Mouse (Mus musculus) limb, embryonic 15.5 days (tissue): ENCODE data around the gene Igsf21. TPM values are rescaled to one million over a fixed set of nuclear protein-coding genes. Genes with fewer than 3 reads are reported as not detected.

Experiments
- ATAC-seq: fragments of 200-750 bp; cut with Nextera tagmentation; 2 replicates; pipeline ENCODE4 v1.8.0; 2017; ENCODE audit warnings: low read depth, moderate TSS enrichment; ENCODE audit not compliant: insufficient number of reproducible peaks, low FRiP score, low TSS enrichment
- H3K27ac ChIP-seq: fragments of 300-500 bp; sonication (generic); 2 replicates; pipeline ENCODE4 v1.5.1; 2015; ENCODE audit warnings: moderate library complexity, mild to moderate bottlenecking, inconsistent platforms
- H3K27me3 ChIP-seq: fragments of 300-500 bp; sonication (generic); 2 replicates; pipeline ENCODE4 v1.6.1; 2015; ENCODE audit warnings: inconsistent platforms
- H3K36me3 ChIP-seq: fragments of 300-500 bp; sonication (generic); 2 replicates; pipeline ENCODE4 v1.6.1; 2015; ENCODE audit warnings: inconsistent platforms
- H3K4me1 ChIP-seq: fragments of 300-500 bp; sonication (generic); 2 replicates; pipeline ENCODE4 v1.6.1; 2015; ENCODE audit warnings: inconsistent platforms
- H3K4me2 ChIP-seq: fragments of 300-500 bp; sonication (generic); 2 replicates; pipeline ENCODE4 v1.6.1; 2015; ENCODE audit warnings: mild to moderate bottlenecking, inconsistent platforms
- H3K4me3 ChIP-seq: fragments of 300-500 bp; sonication (generic); 2 replicates; pipeline ENCODE4 v1.5.1; 2015; ENCODE audit warnings: mild to moderate bottlenecking, inconsistent platforms
- H3K9ac ChIP-seq: fragments of 300-500 bp; sonication (generic); 2 replicates; pipeline ENCODE4 v1.6.1; 2015; ENCODE audit warnings: inconsistent platforms
- H3K9me3 ChIP-seq: fragments of 300-500 bp; sonication (generic); 2 replicates; pipeline ENCODE4 v1.6.1; 2016; ENCODE audit warnings: inconsistent platforms
- WGBS: fragments of 180-500 bp; shearing (Covaris S2); methylation state at CpG from one replicate; pipeline ENCODE4 v1.1.7; 2015; 5-methylcytosine and 5-hydroxymethylcytosine counted together
- polyA plus RNA-seq: library from polyadenylated mRNA; unstranded; fragments of >200 nt; fragmentation: Nextera tagmentation; extraction: Ambion mirVana; gene quantifications from 2 replicates; pipeline ENCODE4 v1.2.1, GENCODE M21; 2015

Gene Igsf21
- polyA plus RNA-seq, 1 experiment from 2014 or later: 0.73 TPM

- no peak for ATAC-seq
- no peak overlapping the region for H3K4me3 ChIP-seq
- H3K9me3 ChIP-seq: no peaks in the 10 kb centered on the region
- H3K27ac ChIP-seq: no peak overlapping the region
- H3K9ac ChIP-seq: no peak overlapping the region
- peaks cover 64% of the 10 kb centered on the region for H3K27me3 ChIP-seq
- no peaks in the 10 kb centered on the region for H3K36me3 ChIP-seq
- whole genome bisulfite sequencing: 9% methylated on average over 6 of the region's 6 CpGs
- H3K4me1 ChIP-seq: peaks cover 27% of the 10 kb centered on the region
- H3K4me2 ChIP-seq: no peak overlapping the region
These were observed 141.8 kb downstream of the Igsf21 start for GRCm38 (mm10) chr4:140104795-140105194.

- Histone ChIP-seq H3K27ac (no peak overlapping the region), H3K36me3 (no peaks in the 10 kb centered on the region), H3K4me1 (peaks cover 17% of the 10 kb centered on the region), H3K27me3 (peaks cover 59% of the 10 kb centered on the region), H3K4me2 (peak overlapping the region; percentile 34; the same call in 1 of the 2 replicates), H3K9ac (no peak overlapping the region), H3K4me3 (peak overlapping the region; percentile 7; the same call in 1 of the 2 replicates), H3K9me3 (no peaks in the 10 kb centered on the region)
- no peak for ATAC-seq
- 2% methylated on average over 28 of the region's 28 CpGs for WGBS
These were observed 143.1 kb downstream of the Igsf21 start for GRCm38 (mm10) chr4:140103341-140104027.

- H3K9ac ChIP-seq: no peak overlapping the region
- H3K4me3 ChIP-seq: no peak overlapping the region
- H3K36me3 ChIP-seq: no peaks in the 10 kb centered on the region
- peaks cover 53% of the 10 kb centered on the region for H3K27me3 ChIP-seq
- peaks cover 17% of the 10 kb centered on the region for H3K4me1 ChIP-seq
- WGBS: 14% methylated on average over 11 of the region's 11 CpGs
- H3K9me3 ChIP-seq: no peaks in the 10 kb centered on the region
- no peak for ATAC-seq
- H3K27ac ChIP-seq: no peak overlapping the region
- no peak overlapping the region for H3K4me2 ChIP-seq
These were observed 143.9 kb downstream of the Igsf21 start for GRCm38 (mm10) chr4:140102581-140103200.

GRCm38 (mm10) chr4:140101106-140101505 lies 145.5 kb downstream of the Igsf21 start:
- no peak overlapping the region for H3K27ac ChIP-seq
- H3K9ac ChIP-seq: no peak overlapping the region
- H3K4me1 ChIP-seq: peaks cover 17% of the 10 kb centered on the region
- H3K9me3 ChIP-seq: no peaks in the 10 kb centered on the region
- no peaks in the 10 kb centered on the region for H3K36me3 ChIP-seq
- 61% methylated on average over 5 of the region's 5 CpGs for WGBS
- no peak overlapping the region for H3K4me2 ChIP-seq
- H3K4me3 ChIP-seq: no peak overlapping the region
- H3K27me3 ChIP-seq: peaks cover 44% of the 10 kb centered on the region
- no peak for ATAC-seq

GRCm38 (mm10) chr4:140100141-140100540 lies 146.4 kb downstream of the Igsf21 start:
- no peaks in the 10 kb centered on the region for H3K9me3 ChIP-seq
- no peak overlapping the region for H3K27ac ChIP-seq
- H3K4me2 ChIP-seq: no peak overlapping the region
- peaks cover 44% of the 10 kb centered on the region for H3K27me3 ChIP-seq
- no peak overlapping the region for H3K9ac ChIP-seq
- whole genome bisulfite sequencing: 80% methylated on average over 1 of the region's 1 CpGs
- H3K4me3 ChIP-seq: no peak overlapping the region
- ATAC-seq: no peak
- no peaks in the 10 kb centered on the region for H3K36me3 ChIP-seq
- peaks cover 17% of the 10 kb centered on the region for H3K4me1 ChIP-seq

- H3K27me3 ChIP-seq: peaks cover 23% of the 10 kb centered on the region; the same call in 1 of the 2 replicates
- H3K9me3 ChIP-seq: no peaks in the 10 kb centered on the region
- H3K36me3 ChIP-seq: no peaks in the 10 kb centered on the region
- H3K27ac ChIP-seq: no peak overlapping the region
- no peak for ATAC-seq
- no peak overlapping the region for H3K4me2 ChIP-seq
- H3K4me1 ChIP-seq: peaks cover 8% of the 10 kb centered on the region
- 58% methylated on average over 2 of the region's 2 CpGs for WGBS
- H3K4me3 ChIP-seq: no peak overlapping the region
- no peak overlapping the region for H3K9ac ChIP-seq
These were observed 150.3 kb downstream of the Igsf21 start for GRCm38 (mm10) chr4:140096283-140096682.

- 35% methylated on average over 2 of the region's 2 CpGs for WGBS
- Histone ChIP-seq H3K9ac (no peak overlapping the region), H3K4me1 (peaks cover 8% of the 10 kb centered on the region), H3K4me3 (no peak overlapping the region), H3K36me3 (no peaks in the 10 kb centered on the region), H3K27ac (no peak overlapping the region), H3K9me3 (no peaks in the 10 kb centered on the region), H3K4me2 (no peak overlapping the region), H3K27me3 (peaks cover 20% of the 10 kb centered on the region; the same call in 1 of the 2 replicates)
- no peak for ATAC-seq
These were observed 151.7 kb downstream of the Igsf21 start for GRCm38 (mm10) chr4:140094835-140095234.

- H3K9me3 ChIP-seq: no peaks in the 10 kb centered on the region
- H3K4me2 ChIP-seq: no peak overlapping the region
- H3K27ac ChIP-seq: no peak overlapping the region
- no peak overlapping the region for H3K4me3 ChIP-seq
- peaks cover 8% of the 10 kb centered on the region for H3K4me1 ChIP-seq
- H3K36me3 ChIP-seq: no peaks in the 10 kb centered on the region
- WGBS: 37% methylated on average over 11 of the region's 11 CpGs
- ATAC-seq: no peak
- no peak overlapping the region for H3K9ac ChIP-seq
- H3K27me3 ChIP-seq: 0 out of 2 replicates have a peak, but pooled peaks cover 15% of the 10 kb centered on the region
These were observed 154.2 kb downstream of the Igsf21 start for GRCm38 (mm10) chr4:140092367-140092766.

- Histone ChIP-seq H3K27me3 (0 out of 2 replicates have a peak, but pooled peaks cover 15% of the 10 kb centered on the region), H3K4me2 (no peak overlapping the region), H3K9ac (no peak overlapping the region), H3K36me3 (no peaks in the 10 kb centered on the region), H3K9me3 (no peaks in the 10 kb centered on the region), H3K4me3 (no peak overlapping the region), H3K4me1 (peaks cover 8% of the 10 kb centered on the region), H3K27ac (no peak overlapping the region)
- 53% methylated on average over 3 of the region's 3 CpGs for WGBS
- ATAC-seq: no peak
These were observed 154.9 kb downstream of the Igsf21 start for GRCm38 (mm10) chr4:140091693-140092092.

- ATAC-seq: no peak
- H3K4me3 ChIP-seq: no peak overlapping the region
- H3K9me3 ChIP-seq: no peaks in the 10 kb centered on the region
- H3K4me1 ChIP-seq: peaks cover 12% of the 10 kb centered on the region
- H3K27me3 ChIP-seq: 0 out of 2 replicates have a peak, but pooled peaks cover 10% of the 10 kb centered on the region
- no peak overlapping the region for H3K27ac ChIP-seq
- no peaks in the 10 kb centered on the region for H3K36me3 ChIP-seq
- no peak overlapping the region for H3K9ac ChIP-seq
- H3K4me2 ChIP-seq: no peak overlapping the region
- WGBS: 91% methylated on average over 4 of the region's 4 CpGs
These were observed 156.9 kb downstream of the Igsf21 start for GRCm38 (mm10) chr4:140089676-140090075.

GRCm38 (mm10) chr4:140088711-140089440 lies 157.7 kb downstream of the Igsf21 start:
- H3K36me3 ChIP-seq: no peaks in the 10 kb centered on the region
- no peak overlapping the region for H3K27ac ChIP-seq
- H3K27me3 ChIP-seq: 0 out of 2 replicates have a peak, but pooled peaks cover 10% of the 10 kb centered on the region
- no peak overlapping the region for H3K9ac ChIP-seq
- WGBS: 73% methylated on average over 12 of the region's 12 CpGs
- no peak overlapping the region for H3K4me3 ChIP-seq
- H3K4me1 ChIP-seq: peaks cover 19% of the 10 kb centered on the region
- H3K9me3 ChIP-seq: no peaks in the 10 kb centered on the region
- no peak for ATAC-seq
- H3K4me2 ChIP-seq: no peak overlapping the region

- H3K27me3 ChIP-seq: 0 out of 2 replicates have a peak, but pooled peaks cover 6% of the 10 kb centered on the region
- no peaks in the 10 kb centered on the region for H3K36me3 ChIP-seq
- no peak overlapping the region for H3K4me3 ChIP-seq
- no peak overlapping the region for H3K9ac ChIP-seq
- no peak overlapping the region for H3K4me2 ChIP-seq
- ATAC-seq: no peak
- no peak overlapping the region for H3K27ac ChIP-seq
- H3K4me1 ChIP-seq: peaks cover 18% of the 10 kb centered on the region
- no peaks in the 10 kb centered on the region for H3K9me3 ChIP-seq
- 62% methylated on average over 7 of the region's 7 CpGs for WGBS
These were observed 160.4 kb downstream of the Igsf21 start for GRCm38 (mm10) chr4:140086192-140086591.
